Mouse (Mus musculus): ENCODE data around the gene Pard3b. TPM values are rescaled to one million over a fixed set of nuclear protein-coding genes. Genes with fewer than 3 reads are reported as not detected.

Gene Pard3b
- total RNA-seq (2014; rRNA removed), result 3.0 and 3.3 TPM in 2 replicates
- 0.39 and 0.50 TPM in 2 replicates for polyA plus RNA-seq (2012; rRNA removed)

- DNase-seq (ENCODE audit: extremely low read depth, low read depth, low spot score), result peak; percentile 36
- Histone ChIP-seq H3K9ac (ENCODE audit: low read depth, low read length) (peak within 1 kb of the TSS; percentile 97), H3K27me3 (ENCODE audit: control insufficient read depth, insufficient read depth, low read length) (no peaks in the 10 kb centered on the region), H3K79me2 (ENCODE audit: control insufficient read depth, insufficient read depth, low read length) (no peaks in the 10 kb centered on the region), H3K4me3 (ENCODE audit: insufficient read depth, low read depth, low read length) (peak within 1 kb of the TSS; percentile 99), H3K27ac (replicated peaks; ENCODE audit: insufficient read depth, low read depth, low read length) (peak within 1 kb of the TSS; percentile 35; the same call in 1 of the 2 replicates), H3K36me3 (ENCODE audit: control insufficient read depth, insufficient read depth, low read length) (no peaks in the 10 kb centered on the region), H3K4me1 (ENCODE audit: control insufficient read depth, insufficient read depth, low read length) (peaks cover 7% of the 10 kb centered on the region; the same call in 1 of the 2 replicates)
- under 1% methylated on average over 59 of the region's 60 CpGs for WGBS
- TF ChIP-seq CTCF (IDR thresholded peaks at IDR 0.05; ENCODE audit: low read depth, low read length) (no peak), POLR2A (IDR thresholded peaks at IDR 0.05; ENCODE audit: extremely low read depth, insufficient read depth, low read length) (no peak)
Observed at GRCm38 (mm10) chr1:61638347-61639111, at the start of gene Pard3b. TSS of gene Pard3b (plus strand) at chr1:61638824.

- Histone ChIP-seq H3K4me3 (ENCODE audit: insufficient read depth, low read depth, low read length) (no peak overlapping the region), H3K27ac (replicated peaks; ENCODE audit: insufficient read depth, low read depth, low read length) (no peak overlapping the region), H3K4me1 (ENCODE audit: control insufficient read depth, insufficient read depth, low read length) (no peaks in the 10 kb centered on the region), H3K36me3 (ENCODE audit: control insufficient read depth, insufficient read depth, low read length) (no peaks in the 10 kb centered on the region), H3K27me3 (ENCODE audit: control insufficient read depth, insufficient read depth, low read length) (no peaks in the 10 kb centered on the region), H3K9ac (ENCODE audit: low read depth, low read length) (no peak overlapping the region), H3K79me2 (ENCODE audit: control insufficient read depth, insufficient read depth, low read length) (no peaks in the 10 kb centered on the region)
- TF ChIP-seq POLR2A (IDR thresholded peaks at IDR 0.05; ENCODE audit: extremely low read depth, insufficient read depth, low read length) (no peak), CTCF (IDR thresholded peaks at IDR 0.05; ENCODE audit: low read depth, low read length) (no peak)
- no peak for DNase-seq (ENCODE audit: extremely low read depth, low read depth, low spot score)
Observed at GRCm38 (mm10) chr1:61616176-61616575, 22.4 kb upstream of the Pard3b start.

- peak; percentile 69 for DNase-seq (ENCODE audit: extremely low read depth, low read depth, low spot score)
- no peaks in the 10 kb centered on the region for H3K79me2 ChIP-seq (ENCODE audit: control insufficient read depth, insufficient read depth, low read length)
- 17% methylated on average over 1 of the region's 1 CpGs for WGBS
- no peaks in the 10 kb centered on the region for H3K36me3 ChIP-seq (ENCODE audit: control insufficient read depth, insufficient read depth, low read length)
- TF ChIP-seq CTCF (IDR thresholded peaks at IDR 0.05; ENCODE audit: low read depth, low read length), result no peak
- no peaks in the 10 kb centered on the region for H3K4me1 ChIP-seq (ENCODE audit: control insufficient read depth, insufficient read depth, low read length)
- no peak overlapping the region for H3K27ac ChIP-seq (replicated peaks; ENCODE audit: insufficient read depth, low read depth, low read length)
- H3K9ac ChIP-seq (ENCODE audit: low read depth, low read length), result no peak overlapping the region
- H3K27me3 ChIP-seq (ENCODE audit: control insufficient read depth, insufficient read depth, low read length), result no peaks in the 10 kb centered on the region
- H3K4me3 ChIP-seq (ENCODE audit: insufficient read depth, low read depth, low read length), result no peak overlapping the region
Observed at GRCm38 (mm10) chr1:61620651-61621050, 18.0 kb upstream of the Pard3b start.

GRCm38 (mm10) chr1:61629857-61630256 is 8.8 kb upstream of the Pard3b start:
- Histone ChIP-seq H3K36me3 (ENCODE audit: control insufficient read depth, insufficient read depth, low read length) (no peaks in the 10 kb centered on the region), H3K4me1 (ENCODE audit: control insufficient read depth, insufficient read depth, low read length) (no peaks in the 10 kb centered on the region), H3K4me3 (ENCODE audit: insufficient read depth, low read depth, low read length) (no peak overlapping the region), H3K27me3 (ENCODE audit: control insufficient read depth, insufficient read depth, low read length) (no peaks in the 10 kb centered on the region), H3K79me2 (ENCODE audit: control insufficient read depth, insufficient read depth, low read length) (no peaks in the 10 kb centered on the region), H3K9ac (ENCODE audit: low read depth, low read length) (no peak overlapping the region), H3K27ac (replicated peaks; ENCODE audit: insufficient read depth, low read depth, low read length) (no peak overlapping the region)
- no peak for DNase-seq (ENCODE audit: extremely low read depth, low read depth, low spot score)
- 77% methylated on average over 2 of the region's 2 CpGs for WGBS
- no peak for TF ChIP-seq POLR2A (IDR thresholded peaks at IDR 0.05; ENCODE audit: extremely low read depth, insufficient read depth, low read length)
- no peak for TF ChIP-seq CTCF (IDR thresholded peaks at IDR 0.05; ENCODE audit: low read depth, low read length)

- Histone ChIP-seq H3K4me1 (ENCODE audit: control insufficient read depth, insufficient read depth, low read length) (peaks cover 7% of the 10 kb centered on the region; the same call in 1 of the 2 replicates), H3K27me3 (ENCODE audit: control insufficient read depth, insufficient read depth, low read length) (no peaks in the 10 kb centered on the region), H3K79me2 (ENCODE audit: control insufficient read depth, insufficient read depth, low read length) (no peaks in the 10 kb centered on the region), H3K4me3 (ENCODE audit: insufficient read depth, low read depth, low read length) (peak overlapping the region; percentile 99), H3K9ac (ENCODE audit: low read depth, low read length) (peak overlapping the region; percentile 97), H3K36me3 (ENCODE audit: control insufficient read depth, insufficient read depth, low read length) (no peaks in the 10 kb centered on the region), H3K27ac (replicated peaks; ENCODE audit: insufficient read depth, low read depth, low read length) (peak overlapping the region; percentile 35; the same call in 1 of the 2 replicates)
- DNase-seq (ENCODE audit: extremely low read depth, low read depth, low spot score), result no peak
- 7% methylated on average over 40 of the region's 40 CpGs for WGBS
- TF ChIP-seq CTCF (IDR thresholded peaks at IDR 0.05; ENCODE audit: low read depth, low read length) (no peak), POLR2A (IDR thresholded peaks at IDR 0.05; ENCODE audit: extremely low read depth, insufficient read depth, low read length) (no peak)
Observed at GRCm38 (mm10) chr1:61639114-61640093, 780 bp downstream of the Pard3b start.

Data from liver, adult 2 months (tissue).